Mouse (Mus musculus) bone marrow macrophage, adult 2 months (primary cell): ENCODE results near the gene Rdh11.

Experiments
- CTCF ChIP-seq: IDR thresholded peaks from 2 replicates; pipeline ENCODE4 v1.5.1; 2012; ENCODE audit warnings: low read depth, mild to moderate bottlenecking, low read length, moderate library complexity
- POLR2A ChIP-seq: IDR thresholded peaks from 2 replicates; pipeline ENCODE4 v1.6.1; 2012; ENCODE audit warnings: mild to moderate bottlenecking, low read depth, low read length, borderline replicate concordance

- TF ChIP-seq CTCF: no peak
- no peak for TF ChIP-seq POLR2A
Measured at GRCm38 (mm10) chr12:79171269-79171995, 20.7 kb downstream of the Rdh11 start.
